Mouse (Mus musculus): Measurements from ENCODE around the gene Lmx1b.

GRCm38 (mm10) chr2:33648894-33649293 is 8.6 kb upstream of the Lmx1b start:
- TF ChIP-seq CTCF (IDR thresholded peaks at IDR 0.05; ENCODE audit: low read depth, low read length) (no peak), GATA1 (IDR thresholded peaks at IDR 0.05; ENCODE audit: borderline replicate concordance, low read length) (no peak), TAL1 (conservative IDR thresholded peaks at IDR 0.05; ENCODE audit: low read depth, low read length) (no peak), POLR2AphosphoS5 (IDR thresholded peaks at IDR 0.05; ENCODE audit: insufficient replicate concordance, low read depth, low read length) (no peak)
